ENCODE assay signal across 8 mouse cellular contexts in genomic region chr12:64964560-64964959, GRCm38 (mm10). TPM values are rescaled to one million over a fixed set of nuclear protein-coding genes. Genes with fewer than 3 reads are reported as not detected.
DNase-seq lines count a peak whose midpoint lies in the region; ATAC-seq and TF ChIP-seq lines count a peak whose summit lies in the region.

No protein-coding gene starts in this region.

- no peaks in the 10 kb centered on the region for H3K9me3 ChIP-seq in heart, embryonic 16.5 days (replicated peaks; ENCODE audit: control insufficient read depth, low read length)
- no peaks in the 10 kb centered on the region for H3K9me3 ChIP-seq in MEL (replicated peaks; ENCODE audit: insufficient read depth, low read length)
- H3K9me3 ChIP-seq in hindbrain, embryonic 10.5 days, result no peaks in the 10 kb centered on the region
- no peaks in the 10 kb centered on the region for H3K9me3 ChIP-seq in midbrain, embryonic 11.5 days (ENCODE audit: control insufficient read depth, low read length)

- no peak for TF ChIP-seq RAD21 in MEL (IDR thresholded peaks at IDR 0.05; ENCODE audit: low read depth, low read length)

- intact Hi-C loops in left cerebral cortex, postnatal 25 days (cut with DNase I), result no loop called here

- peak overlapping the region; percentile 97 for H3K4me3 ChIP-seq in heart, embryonic 16.5 days (ENCODE audit: low read length)
- peak overlapping the region; percentile 75 to 90 for H3K4me3 ChIP-seq in MEL (ENCODE audit: control insufficient read depth in 1 of 2, insufficient read depth in 1 of 2, low read depth in 2 of 2, low read length in 2 of 2)
- H3K4me3 ChIP-seq in hindbrain, embryonic 10.5 days, result peak overlapping the region; percentile 96
- H3K4me3 ChIP-seq in midbrain, embryonic 11.5 days (ENCODE audit: low read depth, low read length), result peak overlapping the region; percentile 89

- 11% methylated on average over 4 of the region's 4 CpGs for WGBS in heart, embryonic 16.5 days
- WGBS in hindbrain, embryonic 10.5 days, result 28% methylated on average over 4 of the region's 4 CpGs
- 26% methylated on average over 4 of the region's 4 CpGs for WGBS in midbrain, embryonic 11.5 days

- TF ChIP-seq CTCF in MEL (IDR thresholded peaks at IDR 0.05 in 2 of 3, conservative IDR thresholded peaks at IDR 0.05 in 1 of 3; ENCODE audit: control insufficient read depth in 1 of 3, insufficient read depth in 1 of 3, low read depth in 2 of 3, low read length in 3 of 3, poor library complexity in 1 of 3, severe bottlenecking in 1 of 3), result no peak

- no peak for DNase-seq in heart, adult 11 months
- DNase-seq in MEL (ENCODE audit: low read depth, low spot score), result no peak
- DNase-seq in hindbrain, embryonic 10.5 days (ENCODE audit: low spot score), result no peak
- DNase-seq in midbrain, embryonic 11.5 days (ENCODE audit: low spot score, missing footprints), result no peak
- DNase-seq in cerebellum, adult 9-11 months, result no peak
- no peak for DNase-seq in adrenal gland, postnatal 14 days
- no peak for DNase-seq in left cerebral cortex, postnatal 25 days (ENCODE audit: low spot score in 2 of 2)

- TF ChIP-seq EP300 in MEL (IDR thresholded peaks at IDR 0.05; ENCODE audit: low read depth in 1 of 2, low read length in 2 of 2), result no peak

- H3K36me3 ChIP-seq in heart, embryonic 16.5 days (ENCODE audit: control insufficient read depth, insufficient read depth), result no peaks in the 10 kb centered on the region
- peaks cover 0 to 11% of the 10 kb centered on the region in 2 experiments; a peak in 2 of 4 replicates for H3K36me3 ChIP-seq in MEL (ENCODE audit: control insufficient read depth in 1 of 2, insufficient read depth in 2 of 2, low read length in 2 of 2)
- H3K36me3 ChIP-seq in hindbrain, embryonic 10.5 days, result no peaks in the 10 kb centered on the region
- H3K36me3 ChIP-seq in midbrain, embryonic 11.5 days (ENCODE audit: control insufficient read depth, insufficient read depth, low read length), result no peaks in the 10 kb centered on the region

- H3K9ac ChIP-seq in heart, embryonic 16.5 days (ENCODE audit: low read length), result peak overlapping the region; percentile 84
- H3K9ac ChIP-seq in MEL (ENCODE audit: control insufficient read depth, low read depth, low read length, poor library complexity, severe bottlenecking), result peak overlapping the region; percentile 60
- H3K9ac ChIP-seq in midbrain, embryonic 11.5 days (ENCODE audit: low read length), result peak overlapping the region; percentile 63; the same call in 1 of the 2 replicates

- H3K27me3 ChIP-seq in heart, embryonic 16.5 days (ENCODE audit: control insufficient read depth, insufficient read depth, low read length), result no peaks in the 10 kb centered on the region
- H3K27me3 ChIP-seq in MEL (ENCODE audit: control insufficient read depth in 1 of 2, insufficient read depth in 2 of 2, low read length in 2 of 2), result no peaks in the 10 kb centered on the region
- H3K27me3 ChIP-seq in hindbrain, embryonic 10.5 days (ENCODE audit: insufficient read depth, poor library complexity, severe bottlenecking), result no peaks in the 10 kb centered on the region
- H3K27me3 ChIP-seq in midbrain, embryonic 11.5 days (ENCODE audit: control insufficient read depth, insufficient read depth, low read length), result no peaks in the 10 kb centered on the region

- peaks cover 20% of the 10 kb centered on the region for H3K4me1 ChIP-seq in heart, embryonic 16.5 days (ENCODE audit: control insufficient read depth, insufficient read depth, low read length)
- H3K4me1 ChIP-seq in MEL (ENCODE audit: control insufficient read depth in 1 of 2, insufficient read depth in 2 of 2, low read length in 2 of 2), result peaks cover 0 to 7% of the 10 kb centered on the region in 2 experiments; a peak in 2 of 4 replicates
- peaks cover 36% of the 10 kb centered on the region for H3K4me1 ChIP-seq in hindbrain, embryonic 10.5 days (replicated peaks)
- H3K4me1 ChIP-seq in midbrain, embryonic 11.5 days (ENCODE audit: control insufficient read depth, insufficient read depth, low read length), result peaks cover 8% of the 10 kb centered on the region; the same call in 1 of the 2 replicates

- H3K27ac ChIP-seq in heart, embryonic 16.5 days (ENCODE audit: low read length), result peak overlapping the region; percentile 83
- H3K27ac ChIP-seq in MEL (ENCODE audit: control insufficient read depth, low read depth, low read length), result no peak overlapping the region
- H3K27ac ChIP-seq in hindbrain, embryonic 10.5 days, result peak overlapping the region; percentile 82; the same call in 1 of the 2 replicates
- H3K27ac ChIP-seq in midbrain, embryonic 11.5 days (ENCODE audit: low read depth, low read length), result no peak overlapping the region

- peak overlapping the region; percentile 94 for H3K4me2 ChIP-seq in heart, embryonic 16.5 days (ENCODE audit: low read depth, low read length)
- peak overlapping the region; percentile 74 for H3K4me2 ChIP-seq in midbrain, embryonic 11.5 days

- TF ChIP-seq POLR2A in MEL (IDR thresholded peaks at IDR 0.05; ENCODE audit: control insufficient read depth in 1 of 2, insufficient read depth in 1 of 2, low read depth in 1 of 2, low read length in 2 of 2, poor library complexity in 1 of 2), result no peak

- ATAC-seq in heart, embryonic 16.5 days (replicated peaks; ENCODE audit: extremely low read depth, insufficient read depth, low FRiP score), result no peak
- ATAC-seq in midbrain, embryonic 11.5 days (ENCODE audit: low FRiP score), result no peak

- H3K79me2 ChIP-seq in MEL (ENCODE audit: control insufficient read depth, insufficient read depth, low read length, poor library complexity), result peaks cover 49% of the 10 kb centered on the region

TF ChIP-seq in MEL, 35 proteins besides CTCF, POLR2A, EP300 and RAD21:
- TF ChIP-seq TAL1 (IDR thresholded peaks at IDR 0.05; ENCODE audit: low read length) (no peak), ELF1 (IDR thresholded peaks at IDR 0.05; ENCODE audit: low read depth, low read length) (no peak), MEF2A (IDR thresholded peaks at IDR 0.05; ENCODE audit: extremely low read depth, insufficient replicate concordance, low read depth, low read length, poor library complexity, severe bottlenecking) (0 out of 2 replicates have a peak, but pooled peaks have one; percentile 30), USF1 (IDR thresholded peaks at IDR 0.05; ENCODE audit: low read depth, low read length) (0 out of 2 replicates have a peak, but pooled peaks have one; percentile 2), SIN3A (IDR thresholded peaks at IDR 0.05; ENCODE audit: low read length) (peak; percentile 28; the same call in 1 of the 2 replicates), ZNF384 (IDR thresholded peaks at IDR 0.05; ENCODE audit: low read depth, low read length) (peak; percentile 76), HCFC1 (IDR thresholded peaks at IDR 0.05; ENCODE audit: low read depth, low read length) (0 out of 2 replicates have a peak, but pooled peaks have one; percentile 31)

RNA-seq across cellular contexts. Expression of gene Klhl28, which starts 0.8 kb away (rescaled TPM):
- polyA plus RNA-seq in heart, embryonic 16.5 days (2015; fragmentation: Nextera tagmentation; extraction: Ambion mirVana), result 9.9 and 12.0 TPM in 2 replicates
- 3.7 and 4.8 TPM in 2 replicates for total RNA-seq in MEL (2012; rRNA removed)
- 100 to 1,000 TPM in 1 of 2 experiments, 1 to 10 TPM in 1; 3.3 to 169 TPM for polyA plus RNA-seq in MEL (2012; ENCODE audit: insufficient read depth in 1 of 2, insufficient read length in 2 of 2, low read depth in 1 of 2, low replicate concordance in 2 of 2, missing spikeins in 1 of 2)
- 10.6 and 12.6 TPM in 2 replicates for polyA plus RNA-seq in hindbrain, embryonic 10.5 days (2016; fragmentation: Nextera tagmentation; extraction: Ambion mirVana)
- 19.5 and 19.9 TPM in 2 replicates for polyA plus RNA-seq in midbrain, embryonic 11.5 days (2014; fragmentation: Nextera tagmentation; extraction: Ambion mirVana)
- 13.1 and 14.2 TPM in 2 replicates for total RNA-seq in adrenal gland, postnatal 14 days (2021)
- 10 to 100 TPM; 24.2 to 24.5 TPM for total RNA-seq in left cerebral cortex, postnatal 25 days (2021)

RNA-seq across cellular contexts. Expression of gene Togaram1, which starts 1.0 kb away (rescaled TPM):
- polyA plus RNA-seq in heart, embryonic 16.5 days (2015; fragmentation: Nextera tagmentation; extraction: Ambion mirVana), result 14.8 and 16.4 TPM in 2 replicates
- 15.2 and 15.9 TPM in 2 replicates for total RNA-seq in MEL (2012; rRNA removed)
- 10 to 100 TPM; 14.8 to 22.7 TPM for polyA plus RNA-seq in MEL (2012; ENCODE audit: insufficient read depth in 1 of 2, insufficient read length in 2 of 2, low read depth in 1 of 2, low replicate concordance in 2 of 2, missing spikeins in 1 of 2)
- polyA plus RNA-seq in hindbrain, embryonic 10.5 days (2016; fragmentation: Nextera tagmentation; extraction: Ambion mirVana), result 22.2 and 28.7 TPM in 2 replicates
- 27.1 and 30.3 TPM in 2 replicates for polyA plus RNA-seq in midbrain, embryonic 11.5 days (2014; fragmentation: Nextera tagmentation; extraction: Ambion mirVana)
- total RNA-seq in adrenal gland, postnatal 14 days (2021), result 33.4 and 34.1 TPM in 2 replicates
- total RNA-seq in left cerebral cortex, postnatal 25 days (2021), result 10 to 100 TPM; 55.8 to 56.7 TPM

RNA-seq across cellular contexts. Expression of gene Gm527, which starts 46.9 kb away (rescaled TPM):
- polyA plus RNA-seq in heart, embryonic 16.5 days (2015; fragmentation: Nextera tagmentation; extraction: Ambion mirVana), result 2.0 and 2.3 TPM in 2 replicates
- 1.1 and 1.7 TPM in 2 replicates for total RNA-seq in MEL (2012; rRNA removed)
- polyA plus RNA-seq in MEL (2012; ENCODE audit: insufficient read depth in 1 of 2, insufficient read length in 2 of 2, low read depth in 1 of 2, low replicate concordance in 2 of 2, missing spikeins in 1 of 2), result 1 to 10 TPM in 1 of 2 experiments, not detected in 1; 2.6 TPM
- 2.8 and 3.0 TPM in 2 replicates for polyA plus RNA-seq in hindbrain, embryonic 10.5 days (2016; fragmentation: Nextera tagmentation; extraction: Ambion mirVana)
- 2.2 and 2.7 TPM in 2 replicates for polyA plus RNA-seq in midbrain, embryonic 11.5 days (2014; fragmentation: Nextera tagmentation; extraction: Ambion mirVana)
- 5.1 and 6.5 TPM in 2 replicates for total RNA-seq in adrenal gland, postnatal 14 days (2021)
- total RNA-seq in left cerebral cortex, postnatal 25 days (2021), result 10 to 100 TPM; 15.4 to 18.6 TPM

Comparison
In these comparisons a context has a peak if more than half of its experiments do, and no peak if none do; other contexts are left out.
1. H3K27ac ChIP-seq: peak in heart, embryonic 16.5 days (single experiment) and hindbrain, embryonic 10.5 days (single experiment); none in MEL (single experiment) and midbrain, embryonic 11.5 days (single experiment).
2. Peak in every context shown above with its lines, with median percentiles within 50 percentile points of each other: H3K4me3 ChIP-seq and H3K9ac ChIP-seq.